ENCODE assay signal across 11 mouse cellular contexts in genomic region chr6:31082613-31083470, GRCm38 (mm10).
DNase-seq lines count a peak whose midpoint lies in the region; ATAC-seq lines count a peak whose summit lies in the region.
"Had no signal": no experiment of that assay in that cellular context is flagged by ENCODE, and none has a peak within 500 bp of the region (broad histone marks: within the 10 kb centered on the region; RNA-seq: fewer than 3 reads in every experiment).

No protein-coding gene starts in this region.

- peak overlapping the region; percentile 20 for H3K4me3 ChIP-seq in megakaryocyte, embryonic 14.5 days (replicated peaks)
- no peak overlapping the region for H3K4me3 ChIP-seq in heart, embryonic 10.5 days
- H3K4me3 ChIP-seq in midbrain, embryonic 13.5 days (replicated peaks) = no peak overlapping the region

- H3K4me1 ChIP-seq in megakaryocyte, embryonic 14.5 days = peaks cover 100% of the 10 kb centered on the region
- H3K4me1 ChIP-seq in heart, embryonic 10.5 days = peaks cover 77% of the 10 kb centered on the region
- peaks cover 9% of the 10 kb centered on the region for H3K4me1 ChIP-seq in midbrain, embryonic 13.5 days (replicated peaks)

- no peaks in the 10 kb centered on the region for H3K27me3 ChIP-seq in megakaryocyte, embryonic 14.5 days (replicated peaks)
- H3K27me3 ChIP-seq in heart, embryonic 10.5 days (ENCODE audit: insufficient read depth, poor library complexity, severe bottlenecking) = no peaks in the 10 kb centered on the region
- H3K27me3 ChIP-seq in midbrain, embryonic 13.5 days = no peaks in the 10 kb centered on the region

- no peak overlapping the region for H3K9ac ChIP-seq in midbrain, embryonic 13.5 days (replicated peaks)
- H3K9ac ChIP-seq: forebrain, postnatal 0 days had no signal

- peaks cover 100% of the 10 kb centered on the region for H3K36me3 ChIP-seq in megakaryocyte, embryonic 14.5 days (replicated peaks; ENCODE audit: low read length)
- H3K36me3 ChIP-seq in heart, embryonic 10.5 days = no peaks in the 10 kb centered on the region
- no peaks in the 10 kb centered on the region for H3K36me3 ChIP-seq in midbrain, embryonic 13.5 days

- H3K4me2 ChIP-seq in midbrain, embryonic 13.5 days (replicated peaks) = no peak overlapping the region
- H3K4me2 ChIP-seq: liver, embryonic 11.5 days had no signal

- no peak for ATAC-seq in megakaryocyte, adult 5-6 weeks (ENCODE audit: poor library complexity, severe bottlenecking)
- ATAC-seq in midbrain, embryonic 13.5 days = no peak
- ATAC-seq: forebrain, postnatal 0 days had no signal

- 82% methylated on average over 10 of the region's 10 CpGs for WGBS in heart, embryonic 10.5 days
- WGBS in midbrain, embryonic 13.5 days = 91% methylated on average over 10 of the region's 10 CpGs

- H3K27ac ChIP-seq in heart, embryonic 10.5 days = peak overlapping the region; percentile 69
- no peak overlapping the region for H3K27ac ChIP-seq in midbrain, embryonic 13.5 days

- H3K9me3 ChIP-seq in megakaryocyte, embryonic 14.5 days = no peaks in the 10 kb centered on the region
- no peaks in the 10 kb centered on the region for H3K9me3 ChIP-seq in heart, embryonic 10.5 days
- H3K9me3 ChIP-seq in midbrain, embryonic 13.5 days = no peaks in the 10 kb centered on the region

- DNase-seq in adrenal gland, postnatal 14 days = peak; percentile 53
- DNase-seq in adrenal gland, adult 18-20 months (ENCODE audit: low spot score in 2 of 2) = no peak
- no peak for DNase-seq in heart, embryonic 10.5 days (ENCODE audit: low spot score)
- DNase-seq in right cerebral cortex, postnatal 25 days = no peak
- no peak for DNase-seq in left cerebral cortex, postnatal 4 days
- DNase-seq: B cell, adult 2 months; forebrain, postnatal 0 days had no signal

- intact Hi-C loops in left cerebral cortex, postnatal 4 days (cut with DNase I) = no loop called here
